Mouse (Mus musculus) testis, adult 2 months (tissue): ENCODE results near the gene Gm28042. TPM values are rescaled to one million over a fixed set of nuclear protein-coding genes. Genes with fewer than 3 reads are reported as not detected.

Experiments
- H3K27ac ChIP-seq: fragments of 200-500 bp; 2 replicates; pipeline ENCODE4 v1.5.1; 2012; ENCODE audit warnings: low read depth, low read length; ENCODE audit not compliant: control insufficient read depth, insufficient read depth
- H3K27me3 ChIP-seq: fragments of 200-500 bp; 2 replicates; pipeline ENCODE4 v1.6.1; 2012; ENCODE audit warnings: mild to moderate bottlenecking, low read length, moderate library complexity; ENCODE audit not compliant: control insufficient read depth, insufficient read depth
- H3K36me3 ChIP-seq: fragments of 200-500 bp; 2 replicates; pipeline ENCODE4 v1.6.1; 2012; ENCODE audit warnings: mild to moderate bottlenecking, low read length; ENCODE audit not compliant: control insufficient read depth, insufficient read depth
- H3K4me1 ChIP-seq: fragments of 200-500 bp; 2 replicates; pipeline ENCODE4 v1.6.1; 2012; ENCODE audit warnings: low read length; ENCODE audit not compliant: control insufficient read depth, insufficient read depth
- H3K4me3 ChIP-seq: fragments of 200-500 bp; 2 replicates; pipeline ENCODE4 v1.5.1; 2012; ENCODE audit warnings: low read depth, mild to moderate bottlenecking, low read length, moderate library complexity, mixed read lengths; ENCODE audit not compliant: control insufficient read depth
- CTCF ChIP-seq: fragments of 200-500 bp; IDR thresholded peaks from 2 replicates; pipeline ENCODE4 v1.5.1; 2012; ENCODE audit warnings: low read depth, mild to moderate bottlenecking, inconsistent platforms, low read length, moderate library complexity; ENCODE audit not compliant: control insufficient read depth, insufficient read depth, insufficient replicate concordance
- POLR2A ChIP-seq: fragments of 200-500 bp; IDR thresholded peaks from 2 replicates; pipeline ENCODE4 v1.6.1; 2012; ENCODE audit warnings: low read depth, mild to moderate bottlenecking, inconsistent platforms, low read length, moderate library complexity; ENCODE audit not compliant: control insufficient read depth
- polyA plus RNA-seq: library from polyadenylated mRNA; depleted of rRNA; stranded (reverse); fragments of >200 nt; gene quantifications from 2 replicates; pipeline ENCODE4 v1.2.3, GENCODE M21; 2012; rRNA removed

Gm28042 gene
- polyA plus RNA-seq, 1 experiment, result 3.1 TPM

DNA sequence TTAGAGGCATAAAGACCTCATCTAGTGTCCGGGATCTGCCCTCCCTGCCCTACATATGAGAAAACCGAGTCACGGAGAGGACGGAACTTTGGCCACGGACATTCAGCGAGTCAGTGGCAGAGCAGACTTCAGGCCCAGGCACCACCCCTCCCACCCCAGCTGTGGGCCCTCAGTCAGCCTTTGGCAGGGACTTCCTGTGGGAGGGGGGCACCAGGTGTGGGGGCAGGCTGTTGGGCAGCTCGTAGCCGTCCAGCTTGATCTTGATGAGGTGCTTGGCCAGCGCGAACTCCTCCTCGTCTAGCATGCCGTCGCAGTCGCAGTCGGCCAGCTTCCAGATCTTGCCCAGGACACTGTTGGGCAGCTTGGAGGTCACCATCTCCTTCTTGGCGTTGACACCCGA lies 63.7 kb downstream of the Gm28042 start:
- Histone ChIP-seq H3K4me1 (peaks cover 2% of the 10 kb centered on the region; the same call in 1 of the 2 replicates), H3K4me3 (no peak overlapping the region), H3K36me3 (no peaks in the 10 kb centered on the region), H3K27me3 (no peaks in the 10 kb centered on the region), H3K27ac (no peak overlapping the region)
- TF ChIP-seq POLR2A (no peak), CTCF (no peak)

Other genes with a start within 250 kb of the Gm28042 start
- gene Rpap1, start 240.0 kb upstream of the Gm28042 start, polyA plus RNA-seq, result 13.4 and 13.7 TPM in 2 replicates
- gene Tyro3, start 229.8 kb upstream of the Gm28042 start, polyA plus RNA-seq, result 18.7 and 26.0 TPM in 2 replicates
- gene Mga, start 130.3 kb upstream of the Gm28042 start, polyA plus RNA-seq, result 17.5 and 20.3 TPM in 2 replicates
- 53.2 and 66.1 TPM in 2 replicates for gene Mapkbp1, start 54.8 kb upstream of the Gm28042 start, polyA plus RNA-seq
- 6.4 and 7.3 TPM in 2 replicates for gene Jmjd7, start within 50 bp of the Gm28042 start, polyA plus RNA-seq
- gene Pla2g4b, start 5.9 kb downstream of the Gm28042 start, polyA plus RNA-seq, result 2.7 and 4.1 TPM in 2 replicates
- 3.4 and 5.8 TPM in 2 replicates for gene Ehd4, start 127.1 kb downstream of the Gm28042 start, polyA plus RNA-seq
- 0.68 and 1.1 TPM in 2 replicates for gene Pla2g4e, start 217.8 kb downstream of the Gm28042 start, polyA plus RNA-seq